Mouse (Mus musculus) intestine, postnatal 0 days (tissue): ENCODE data around the gene Zranb3. TPM values are rescaled to one million over a fixed set of nuclear protein-coding genes. Genes with fewer than 3 reads are reported as not detected.

Source experiments
- ATAC-seq: fragments of 200-750 bp; cut with Nextera tagmentation; 2 replicates; pipeline ENCODE4 v1.8.0; 2017; ENCODE audit warnings: mild to moderate bottlenecking, moderate TSS enrichment, moderate library complexity
- H3K27ac ChIP-seq: fragments of 300-500 bp; sonication (generic); 2 replicates; pipeline ENCODE4 v1.5.1; 2014; ENCODE audit warnings: mild to moderate bottlenecking, low read depth, low read length, moderate library complexity
- H3K27me3 ChIP-seq: fragments of 300-500 bp; sonication (generic); replicated peaks from 2 replicates; pipeline ENCODE4 v1.6.1; 2014; ENCODE audit warnings: low read length, mixed read lengths; ENCODE audit not compliant: control insufficient read depth, insufficient read depth
- H3K36me3 ChIP-seq: fragments of 300-500 bp; sonication (generic); 2 replicates; pipeline ENCODE4 v1.6.1; 2014; ENCODE audit warnings: mild to moderate bottlenecking, moderate library complexity; ENCODE audit not compliant: control insufficient read depth, insufficient read depth
- H3K4me1 ChIP-seq: fragments of 300-500 bp; sonication (generic); replicated peaks from 2 replicates; pipeline ENCODE4 v1.6.1; 2014; ENCODE audit warnings: antibody characterized with exemption, low read length, mixed read lengths; ENCODE audit not compliant: control insufficient read depth, insufficient read depth
- H3K4me2 ChIP-seq: fragments of 300-500 bp; sonication (generic); replicated peaks from 2 replicates; pipeline ENCODE4 v1.6.1; 2014; ENCODE audit warnings: low read depth, mild to moderate bottlenecking, moderate library complexity
- H3K4me3 ChIP-seq: fragments of 300-500 bp; sonication (generic); 2 replicates; pipeline ENCODE4 v1.5.1; 2014; ENCODE audit warnings: low read depth, low read length
- H3K9ac ChIP-seq: fragments of 300-500 bp; sonication (generic); 2 replicates; pipeline ENCODE4 v1.6.1; 2014; ENCODE audit warnings: mild to moderate bottlenecking, low read depth, low read length
- H3K9me3 ChIP-seq: fragments of 300-500 bp; sonication (generic); 2 replicates; pipeline ENCODE4 v1.6.1; 2016; ENCODE audit warnings: mixed run types; ENCODE audit not compliant: control insufficient read depth
- CTCF ChIP-seq: sonication (generic); IDR thresholded peaks from 2 replicates; pipeline ENCODE4 v1.5.1; 2016; ENCODE audit warnings: low read depth, mild to moderate bottlenecking, control low read depth, antibody characterized with exemption, moderate library complexity
- WGBS: fragments of 180-500 bp; shearing (Covaris S2); extraction: QIAGEN DNeasy Blood & Tissue Kit; methylation state at CpG from one replicate; pipeline ENCODE4 v1.1.7; 2014; 5-methylcytosine and 5-hydroxymethylcytosine counted together
- polyA plus RNA-seq: library from polyadenylated mRNA; unstranded; fragments of >200 nt; fragmentation: Nextera tagmentation; extraction: Ambion mirVana; gene quantifications from 2 replicates; pipeline ENCODE4 v1.2.1, GENCODE M21; 2015

The Zranb3 gene
- polyA plus RNA-seq, 1 experiment from 2014 or later = 1.4 TPM

GRCm38 (mm10) chr1:127933405-127933804 lies 169.4 kb downstream of the Zranb3 start:
- H3K27ac ChIP-seq = no peak overlapping the region
- H3K4me3 ChIP-seq = no peak overlapping the region
- peaks cover 59% of the 10 kb centered on the region for H3K36me3 ChIP-seq
- no peaks in the 10 kb centered on the region for H3K9me3 ChIP-seq
- 47% methylated on average over 2 of the region's 2 CpGs for WGBS
- H3K4me1 ChIP-seq = no peaks in the 10 kb centered on the region
- peak; percentile 86 for ATAC-seq
- H3K4me2 ChIP-seq = no peak overlapping the region
- H3K27me3 ChIP-seq = no peaks in the 10 kb centered on the region
- no peak for TF ChIP-seq CTCF
- no peak overlapping the region for H3K9ac ChIP-seq

GRCm38 (mm10) chr1:127915802-127916201 lies 187.0 kb downstream of the Zranb3 start:
- H3K4me1 ChIP-seq = no peaks in the 10 kb centered on the region
- no peak for TF ChIP-seq CTCF
- 64% methylated on average over 1 of the region's 1 CpGs for WGBS
- peaks cover 28% of the 10 kb centered on the region for H3K36me3 ChIP-seq
- no peaks in the 10 kb centered on the region for H3K9me3 ChIP-seq
- H3K4me2 ChIP-seq = no peak overlapping the region
- no peak overlapping the region for H3K9ac ChIP-seq
- ATAC-seq = no peak
- H3K4me3 ChIP-seq = no peak overlapping the region
- H3K27ac ChIP-seq = no peak overlapping the region
- H3K27me3 ChIP-seq = no peaks in the 10 kb centered on the region

GRCm38 (mm10) chr1:127915316-127915715 lies 187.5 kb downstream of the Zranb3 start:
- Histone ChIP-seq H3K9ac (no peak overlapping the region), H3K4me2 (no peak overlapping the region), H3K4me3 (no peak overlapping the region), H3K27ac (no peak overlapping the region), H3K27me3 (no peaks in the 10 kb centered on the region), H3K36me3 (peaks cover 29% of the 10 kb centered on the region), H3K4me1 (no peaks in the 10 kb centered on the region), H3K9me3 (no peaks in the 10 kb centered on the region)
- ATAC-seq = no peak
- no peak for TF ChIP-seq CTCF
- WGBS = 73% methylated on average over 6 of the region's 6 CpGs

GRCm38 (mm10) chr1:127913116-127913515 lies 189.7 kb downstream of the Zranb3 start:
- no peak overlapping the region for H3K27ac ChIP-seq
- peaks cover 24% of the 10 kb centered on the region; the same call in 1 of the 2 replicates for H3K36me3 ChIP-seq
- H3K9me3 ChIP-seq = no peaks in the 10 kb centered on the region
- no peak for ATAC-seq
- H3K27me3 ChIP-seq = no peaks in the 10 kb centered on the region
- TF ChIP-seq CTCF = no peak
- 75% methylated on average over 4 of the region's 4 CpGs for WGBS
- H3K4me3 ChIP-seq = no peak overlapping the region
- no peak overlapping the region for H3K4me2 ChIP-seq
- no peaks in the 10 kb centered on the region for H3K4me1 ChIP-seq
- no peak overlapping the region for H3K9ac ChIP-seq

GRCm38 (mm10) chr1:127904774-127905385 lies 198.0 kb downstream of the Zranb3 start:
- no peak for ATAC-seq
- WGBS = 68% methylated on average over 2 of the region's 2 CpGs
- Histone ChIP-seq H3K9ac (no peak overlapping the region), H3K36me3 (peaks cover 11% of the 10 kb centered on the region), H3K9me3 (no peaks in the 10 kb centered on the region), H3K27ac (no peak overlapping the region), H3K27me3 (no peaks in the 10 kb centered on the region), H3K4me3 (no peak overlapping the region), H3K4me2 (no peak overlapping the region), H3K4me1 (no peaks in the 10 kb centered on the region)
- no peak for TF ChIP-seq CTCF

Other genes with a start within 250 kb of the Zranb3 start
- not detected in 2 replicates for gene Map3k19, start 248.0 kb downstream of the Zranb3 start, polyA plus RNA-seq
- 12.5 and 13.0 TPM in 2 replicates for gene Rab3gap1, start 234.3 kb downstream of the Zranb3 start, polyA plus RNA-seq
- 28.4 and 31.5 TPM in 2 replicates for gene R3hdm1, start 254 bp upstream of the Zranb3 start, polyA plus RNA-seq
- gene Ubxn4, start 140.9 kb upstream of the Zranb3 start, polyA plus RNA-seq = 73.9 and 74.6 TPM in 2 replicates
- 119 and 136 TPM in 2 replicates for gene Lct, start 225.3 kb upstream of the Zranb3 start, polyA plus RNA-seq